Mouse (Mus musculus) fat pad, adult 2 months (tissue): ENCODE results near the gene Elovl4.
A peak's percentile ranks its signal among the peaks of the same experiment; 100 is the strongest.

Experiments
- DNase-seq: peaks from one replicate; pipeline ENCODE4 v3.0.0-alpha.2; 2011; ENCODE audit warnings: low read depth, low spot score; ENCODE audit errors: extremely low read depth

Elovl4 gene

DNA sequence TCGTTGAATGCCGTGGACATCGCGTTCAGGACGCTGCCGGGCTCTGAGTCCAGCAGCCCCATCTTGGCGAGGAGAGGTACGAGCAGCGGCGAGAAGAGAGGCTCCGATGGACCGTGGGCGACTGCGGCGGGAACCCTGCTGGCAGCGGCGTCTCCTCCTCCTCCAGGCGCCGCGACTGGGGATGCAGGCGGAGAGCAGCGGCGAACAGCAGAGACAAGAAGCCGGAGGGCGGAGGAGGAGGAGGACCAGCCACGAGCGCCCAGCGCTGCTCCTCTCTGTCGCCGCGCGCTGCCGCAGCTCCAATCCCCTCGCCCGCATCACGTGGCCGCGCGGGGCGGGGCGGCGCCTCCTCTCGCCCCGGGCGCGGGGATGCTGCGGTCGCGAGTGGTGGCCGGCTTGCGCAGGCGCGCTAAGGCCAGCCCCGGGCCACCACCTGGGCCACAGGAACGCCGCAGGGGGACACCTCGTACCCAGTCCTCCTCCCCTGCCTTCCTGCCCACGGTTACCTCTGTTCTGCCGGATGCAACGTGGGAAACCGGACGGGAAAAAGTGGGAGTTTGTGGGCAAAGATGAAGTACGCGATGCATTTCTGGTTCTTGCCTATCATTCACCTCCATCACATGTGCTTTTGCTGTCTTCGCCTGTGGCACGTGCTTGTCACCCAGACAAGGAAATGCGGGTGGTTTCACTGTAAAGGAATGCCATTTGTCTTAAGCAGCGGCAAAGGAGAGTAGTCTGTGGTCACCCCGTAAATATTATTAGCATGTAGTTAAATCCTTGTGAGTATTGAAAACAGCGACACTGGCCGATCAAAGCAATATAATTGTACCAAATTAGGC lies at the start of gene Elovl4:
TSS of gene Elovl4 (minus strand) at position 301 of the 839 bp plus-strand sequence.
- DNase-seq: no peak

DNA sequence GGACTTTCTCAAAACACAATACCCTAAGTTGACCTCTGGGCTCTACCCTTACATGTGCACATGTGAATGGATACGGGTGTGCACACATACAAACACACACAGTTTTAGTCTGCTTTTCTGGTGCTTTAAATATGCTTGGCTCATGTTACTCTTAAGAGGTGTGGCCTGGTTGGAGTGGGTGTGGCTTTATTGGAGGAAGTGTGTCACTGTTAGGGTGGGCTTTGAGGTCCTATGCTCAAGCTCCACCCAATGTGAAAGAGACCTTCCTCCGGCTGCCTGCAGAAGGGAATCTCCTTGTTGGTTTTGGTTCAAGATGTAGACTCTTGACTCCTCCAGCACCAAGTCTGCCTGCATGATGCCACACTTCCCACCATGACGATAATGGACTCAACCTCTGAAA lies 46.4 kb upstream of the Elovl4 start:
- no peak for DNase-seq

DNA sequence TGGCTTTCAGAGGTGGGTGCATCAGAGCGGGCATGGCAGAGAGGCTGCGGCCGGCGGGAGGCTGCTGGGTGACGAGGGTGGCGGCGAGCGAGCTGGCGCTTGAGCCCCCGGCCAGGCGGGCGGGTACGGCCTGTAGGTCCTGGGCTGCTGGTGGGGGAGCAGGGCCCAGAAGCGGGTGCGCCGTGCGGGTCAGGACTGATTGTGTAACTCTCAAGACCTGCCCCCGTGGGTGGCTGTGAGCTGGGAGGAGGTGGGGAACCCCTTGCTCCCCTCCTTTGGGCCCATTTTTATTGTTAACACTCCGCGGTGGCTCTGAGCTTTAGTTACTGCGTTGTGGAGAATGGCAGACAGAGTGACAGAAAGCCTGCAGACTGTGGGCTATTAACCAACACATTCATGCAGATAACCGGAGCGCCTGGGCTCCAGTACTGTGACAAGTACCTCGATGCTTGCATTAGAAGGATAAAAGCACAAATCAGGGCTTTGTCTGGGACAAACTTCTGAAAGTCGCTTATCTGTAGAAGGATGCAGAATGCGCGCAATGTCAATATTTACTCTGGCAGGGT lies 28.8 kb upstream of the Elovl4 start:
- DNase-seq: no peak

DNA sequence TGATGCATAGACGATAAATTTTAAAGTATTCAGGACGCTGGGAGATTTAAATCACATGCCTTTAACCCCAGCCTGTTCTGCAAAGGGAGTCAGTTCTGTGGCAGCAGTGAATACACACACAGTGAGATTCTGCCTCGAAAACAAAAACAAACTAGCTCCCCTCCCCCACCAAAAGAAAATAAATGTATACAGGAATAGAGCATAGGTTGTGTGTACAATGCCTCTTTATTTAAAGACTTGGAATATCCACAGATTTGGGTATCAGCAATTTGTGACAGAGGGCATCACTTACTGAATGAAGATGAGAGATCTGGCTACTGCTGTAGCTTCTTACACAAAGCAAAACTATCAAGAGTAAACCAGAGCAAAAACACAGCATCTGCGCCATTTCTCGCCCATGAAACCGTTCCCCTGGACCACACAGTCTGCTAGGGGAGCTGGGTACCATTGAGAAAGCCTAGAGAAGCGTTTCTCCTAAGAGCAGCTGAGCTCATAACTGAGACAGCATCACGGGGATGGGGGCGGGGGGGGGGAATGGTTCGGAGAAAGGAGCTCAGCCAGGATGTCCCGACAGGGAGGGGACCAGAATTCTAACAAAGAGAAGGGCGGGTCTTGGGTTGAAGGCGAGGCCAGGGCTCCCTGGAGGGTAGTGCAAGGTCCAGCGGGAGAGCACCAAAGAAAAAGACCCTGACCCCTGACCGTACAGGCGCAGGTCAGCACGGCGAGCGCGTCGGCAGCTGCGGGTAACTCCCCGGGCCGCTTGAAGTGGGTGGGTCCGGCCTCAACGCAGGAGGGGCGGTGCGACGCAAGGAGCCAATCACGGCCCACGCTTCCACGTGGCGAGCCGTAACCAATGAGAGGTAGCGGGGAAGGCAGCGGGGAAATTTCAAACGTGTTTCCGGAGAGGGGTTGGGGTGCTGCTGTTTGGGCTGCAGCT lies 28.0 kb upstream of the Elovl4 start, which contains the start of gene Ttk:
TSS of gene Ttk (plus strand) at position 879 of the 937 bp plus-strand sequence.
- DNase-seq: no peak

DNA sequence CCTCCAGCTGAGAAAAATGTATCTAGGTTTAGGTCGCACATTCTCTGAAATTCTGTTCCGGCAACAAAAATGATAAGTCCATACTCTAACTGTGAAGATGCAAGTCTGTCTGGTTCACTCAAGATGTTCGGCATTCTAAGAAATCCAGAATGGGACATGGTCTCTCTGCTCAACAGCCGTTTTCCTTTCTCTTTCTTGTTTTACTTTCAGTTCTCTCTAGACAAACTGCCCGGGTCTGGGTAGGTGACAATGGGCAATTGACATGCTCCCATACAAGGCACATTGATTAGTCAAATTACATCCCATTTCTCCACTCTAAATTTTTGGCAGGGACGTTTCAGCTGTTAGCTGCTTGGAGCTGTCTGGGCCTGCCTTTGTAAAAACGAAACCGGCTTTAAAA lies 25.1 kb upstream of the Elovl4 start:
- DNase-seq: no peak

DNA sequence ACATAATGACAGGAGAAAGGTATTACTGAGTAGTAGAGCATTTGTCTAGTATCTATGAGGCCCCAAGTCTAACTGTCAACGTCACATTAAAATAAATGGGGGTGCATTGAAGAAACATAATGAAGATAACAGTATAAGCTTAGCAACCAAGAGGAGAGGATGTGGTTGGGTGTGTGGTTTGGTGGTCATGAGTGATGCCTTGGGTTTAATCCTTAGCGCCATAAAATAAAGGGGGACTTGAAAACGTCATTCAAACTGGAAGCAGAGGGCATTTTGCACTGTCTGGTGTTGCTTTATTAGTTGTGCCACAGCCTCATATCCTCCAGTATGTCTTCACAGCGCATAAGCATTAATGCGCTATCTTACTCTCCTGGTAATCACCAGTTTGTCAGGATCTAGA lies 23.8 kb upstream of the Elovl4 start:
- DNase-seq: no peak

DNA sequence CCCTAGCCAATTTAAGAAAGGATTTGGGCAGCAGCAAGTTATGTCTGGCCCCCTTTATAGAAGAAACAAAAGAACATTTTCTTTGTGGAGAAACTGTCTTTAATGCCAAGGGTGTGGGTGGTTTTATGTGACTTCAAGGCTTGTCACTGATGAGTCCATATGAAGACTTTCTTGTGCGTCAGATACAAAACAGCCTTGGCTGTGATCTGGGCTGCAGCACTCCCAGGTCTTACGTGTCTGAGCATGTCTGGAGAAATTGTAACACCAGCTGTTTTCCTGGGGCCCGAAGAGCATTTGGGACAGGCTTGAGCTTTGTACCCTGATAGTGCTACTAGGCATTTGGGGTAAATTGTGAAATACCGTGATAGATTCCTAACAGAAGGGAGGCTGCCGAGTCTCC lies 16.8 kb upstream of the Elovl4 start:
- peak; percentile 94 for DNase-seq

DNA sequence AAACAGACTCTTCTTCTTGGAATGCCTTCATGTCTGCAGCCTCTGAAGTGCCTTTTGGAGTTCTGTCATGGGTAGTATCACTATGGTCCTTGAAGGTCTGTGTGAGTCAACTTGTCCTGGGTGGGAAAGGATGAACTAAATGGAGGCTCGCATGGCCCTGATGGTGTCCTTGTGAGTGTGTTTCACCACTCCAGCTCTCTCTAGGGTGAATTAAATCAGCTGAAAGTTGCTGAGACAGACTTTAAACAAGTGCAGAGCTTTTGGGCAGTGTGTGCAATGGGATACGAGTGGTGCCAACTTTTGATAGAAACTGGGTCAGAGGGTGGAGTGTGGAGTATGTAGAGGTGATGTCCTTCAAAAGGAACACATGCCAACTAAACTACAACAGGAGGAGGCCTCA lies 14.9 kb upstream of the Elovl4 start:
- DNase-seq: no peak

DNA sequence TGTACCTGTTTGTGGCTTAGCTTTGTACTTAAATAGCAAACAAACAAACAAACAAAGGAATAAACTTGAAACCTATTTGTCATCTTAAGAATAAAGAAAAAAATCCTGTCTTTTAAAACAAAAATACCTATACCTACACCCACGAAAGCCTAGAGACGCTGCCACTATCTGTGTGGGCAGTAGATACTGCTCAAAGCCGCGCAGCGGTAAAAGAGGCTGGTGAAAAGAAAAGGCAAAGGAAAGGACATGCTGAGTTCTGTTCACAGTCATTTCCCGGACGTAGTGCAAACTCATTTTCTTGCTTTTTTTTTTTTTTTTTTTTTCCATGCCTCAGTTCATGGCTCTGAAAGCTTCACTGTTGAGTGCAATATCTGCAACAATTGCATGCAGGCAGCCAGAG lies 13.1 kb upstream of the Elovl4 start:
- DNase-seq: no peak

DNA sequence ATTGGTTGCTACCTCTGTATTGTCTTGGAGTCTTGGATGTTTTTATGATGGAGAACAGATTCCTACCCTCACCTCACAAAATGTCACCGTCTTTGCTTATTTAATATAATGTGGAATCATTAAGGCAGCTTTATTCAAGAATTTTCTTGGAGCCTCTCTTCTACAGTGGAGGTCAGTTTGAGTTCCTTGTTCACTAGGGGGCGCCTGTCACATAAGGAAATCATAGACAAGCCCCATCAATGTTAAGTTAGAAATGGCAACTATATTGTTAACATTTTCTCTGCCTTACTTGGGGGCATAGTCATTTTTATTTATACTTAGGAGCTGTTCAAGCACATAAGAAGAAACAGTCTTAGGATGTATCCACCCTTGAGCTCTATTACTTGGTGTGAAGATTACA lies 1.5 kb upstream of the Elovl4 start:
- DNase-seq: no peak

DNA sequence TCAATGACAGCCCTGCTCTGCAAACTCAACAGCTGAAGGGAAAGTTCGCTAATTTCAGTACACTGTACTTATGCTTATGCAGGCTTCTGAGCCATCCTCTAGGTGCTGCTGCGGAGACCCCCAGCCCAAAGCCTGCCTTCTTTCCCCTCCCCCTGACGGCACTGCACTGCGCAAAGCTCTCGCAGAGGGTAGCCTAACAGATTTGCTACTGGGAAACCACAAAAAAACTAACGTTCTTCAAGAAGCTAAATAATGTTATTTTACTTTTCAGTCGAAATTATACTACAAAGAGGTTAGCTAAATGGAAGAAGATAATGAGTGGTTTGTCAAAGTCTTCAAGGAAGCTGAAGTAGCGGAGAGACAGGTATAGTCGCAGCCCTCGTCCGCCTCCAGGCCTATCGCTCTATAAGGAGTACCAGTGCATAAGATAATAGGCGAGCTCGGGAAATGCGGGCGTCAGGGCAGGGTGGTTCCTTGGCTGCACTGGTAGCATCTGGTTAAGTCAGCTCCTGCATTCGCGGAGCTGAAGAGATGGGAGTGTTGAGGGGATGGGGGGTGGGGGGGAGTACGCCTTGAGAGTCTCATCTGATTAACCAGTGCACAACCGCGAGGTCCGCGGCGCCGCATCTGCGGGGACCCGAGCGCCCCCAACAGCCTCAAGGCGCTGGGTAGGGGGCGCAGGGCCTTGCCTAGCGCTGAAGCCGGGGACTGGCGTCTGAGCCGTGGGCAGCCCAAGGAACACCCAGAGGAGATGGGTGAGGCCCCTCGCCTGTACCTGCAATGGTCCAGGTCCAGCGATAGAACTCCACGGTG lies 707 bp downstream of the Elovl4 start:
- DNase-seq: no peak

DNA sequence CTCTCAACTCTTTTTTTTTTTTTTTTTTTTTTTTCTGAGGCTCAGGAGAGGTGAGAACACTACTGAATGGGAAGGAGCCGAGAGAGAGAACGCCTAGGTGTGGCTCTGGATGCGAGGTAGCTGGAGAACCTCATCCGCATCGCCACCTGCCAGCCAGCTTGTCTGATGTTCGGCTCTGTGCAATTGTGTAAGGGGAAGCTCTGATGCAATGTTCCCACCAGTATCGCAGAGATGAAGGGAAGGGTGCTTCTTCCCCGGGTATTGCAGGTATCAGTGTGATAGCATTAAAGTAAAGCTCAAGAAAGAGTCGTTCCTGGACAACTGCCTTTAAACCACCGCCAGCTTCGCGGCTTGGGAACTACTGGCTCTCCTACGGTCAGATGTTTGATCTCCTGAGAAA lies 1.7 kb downstream of the Elovl4 start:
- no peak for DNase-seq

DNA sequence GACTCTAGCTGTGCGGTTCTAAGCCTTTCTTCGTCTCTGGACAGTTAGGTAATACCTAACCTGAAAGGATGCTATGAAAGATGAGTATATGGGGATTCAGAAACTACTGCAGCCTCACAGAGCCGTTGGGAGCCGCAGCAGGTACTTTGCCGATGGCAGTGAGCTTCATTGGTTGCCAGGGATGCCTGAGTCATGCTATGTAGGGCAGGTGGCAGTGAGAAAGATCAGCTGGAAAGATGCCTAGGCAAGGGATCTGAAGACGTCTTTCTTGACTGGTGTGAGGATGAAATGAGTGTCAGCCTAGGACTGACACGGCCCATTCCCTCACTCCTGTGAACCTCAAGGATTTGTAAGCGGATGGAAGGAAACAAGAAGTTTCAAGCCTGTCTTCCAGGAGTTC lies 8.2 kb downstream of the Elovl4 start:
- no peak for DNase-seq

DNA sequence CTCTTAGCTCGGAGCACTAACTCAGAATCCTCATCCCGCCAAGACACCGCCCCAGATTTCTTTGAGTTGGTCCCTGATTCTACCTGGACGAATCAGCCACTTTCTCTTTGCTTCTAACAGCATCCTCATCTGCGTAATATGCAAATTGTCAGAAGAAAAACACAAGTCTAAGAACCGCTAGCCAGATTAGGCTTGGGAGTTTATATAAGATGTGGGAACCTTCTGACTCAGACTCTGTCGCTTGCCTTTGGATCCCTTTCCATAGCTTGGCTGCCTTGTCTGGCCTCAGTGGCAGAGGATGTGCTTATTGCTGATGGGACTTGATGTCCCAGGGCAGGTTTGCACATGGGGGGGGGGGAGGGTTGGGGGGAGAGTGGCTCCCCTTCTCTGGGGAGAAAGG lies 9.2 kb downstream of the Elovl4 start:
- DNase-seq: no peak

DNA sequence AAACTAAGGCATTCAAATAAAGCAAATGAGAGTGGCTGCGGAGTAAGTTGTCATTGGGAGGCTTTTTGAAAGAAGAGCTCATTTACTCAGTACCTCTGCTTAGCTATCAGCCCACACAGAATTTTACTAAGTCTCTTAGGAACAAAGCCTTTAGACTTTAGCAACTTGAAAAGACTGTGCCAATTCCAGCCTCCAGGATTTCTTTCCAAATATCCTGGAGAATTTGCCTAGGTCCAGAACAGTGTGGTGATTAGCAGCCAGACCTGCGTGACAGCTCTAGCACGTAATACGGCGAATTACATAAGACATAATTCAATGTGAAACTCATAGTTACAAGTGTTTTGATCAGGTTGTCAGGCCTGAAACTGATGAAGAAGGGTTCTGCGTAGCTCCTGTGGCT lies 16.8 kb downstream of the Elovl4 start:
- peak; percentile 96 for DNase-seq

DNA sequence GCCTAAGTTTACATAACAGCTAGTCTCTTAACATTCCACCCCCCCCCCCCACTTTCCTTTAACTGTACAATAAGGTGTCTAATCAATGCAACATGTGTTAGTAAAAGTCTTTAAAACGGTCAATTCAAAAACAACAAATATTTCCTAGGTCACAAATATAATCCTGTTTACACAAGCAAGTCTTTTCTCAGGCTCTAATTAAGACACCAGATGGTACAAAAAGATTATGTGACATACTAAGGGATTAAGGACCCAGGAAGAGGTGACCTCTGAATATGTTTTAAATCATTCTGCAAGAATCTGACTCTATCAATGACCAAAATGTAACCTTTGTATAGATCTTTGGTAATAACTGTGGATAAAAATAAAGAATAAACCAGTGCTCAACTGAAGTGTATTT lies 20.6 kb downstream of the Elovl4 start:
- no peak for DNase-seq

DNA sequence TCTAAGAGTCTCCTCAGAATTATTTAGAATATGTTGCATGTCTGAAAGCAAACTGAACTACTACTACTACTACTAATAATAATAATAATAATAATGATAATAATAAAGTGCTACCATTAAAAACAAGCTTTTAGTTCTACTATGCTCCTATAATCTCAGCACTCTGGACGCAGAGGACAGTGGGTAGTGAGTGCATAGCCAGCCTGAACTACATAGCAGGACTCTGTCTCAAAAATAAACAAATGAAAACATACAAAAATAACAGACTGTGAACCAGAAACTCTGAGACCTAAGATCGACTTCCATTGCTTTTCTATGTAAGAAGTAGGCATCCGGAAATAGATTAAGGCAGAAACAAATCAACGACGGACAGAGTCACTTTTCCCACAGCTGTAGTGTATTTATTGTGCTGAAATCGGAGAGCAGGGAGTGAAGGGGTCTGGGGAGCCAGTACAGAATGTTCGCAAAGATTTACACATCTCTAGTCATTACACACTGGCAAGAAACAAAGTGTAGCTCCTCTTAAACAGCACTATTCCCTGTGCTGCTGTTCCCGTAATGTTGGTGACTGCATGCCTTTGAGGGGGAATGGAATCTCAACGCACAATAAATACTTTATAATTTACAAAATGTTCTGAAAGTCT lies 27.6 kb downstream of the Elovl4 start:
- DNase-seq: no peak

DNA sequence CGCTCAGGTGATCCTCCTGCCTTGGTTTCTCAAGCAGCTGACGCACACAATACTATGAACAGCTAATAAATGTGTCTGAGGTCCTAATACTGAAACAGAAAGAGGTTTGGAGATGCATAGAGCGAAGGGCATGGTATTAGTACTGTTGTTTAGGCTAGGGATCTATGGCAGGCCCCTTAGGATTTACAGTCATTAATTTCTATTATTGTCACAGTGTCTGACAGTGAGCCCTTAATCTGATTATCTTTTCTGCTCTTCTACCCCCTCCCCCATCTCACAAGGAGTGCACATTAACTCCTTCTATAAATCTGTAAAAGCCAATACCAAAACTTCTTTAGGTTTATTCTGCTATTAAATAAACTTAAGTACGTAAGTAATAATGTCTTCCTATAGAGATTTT lies 44.8 kb downstream of the Elovl4 start:
- no peak for DNase-seq

DNA sequence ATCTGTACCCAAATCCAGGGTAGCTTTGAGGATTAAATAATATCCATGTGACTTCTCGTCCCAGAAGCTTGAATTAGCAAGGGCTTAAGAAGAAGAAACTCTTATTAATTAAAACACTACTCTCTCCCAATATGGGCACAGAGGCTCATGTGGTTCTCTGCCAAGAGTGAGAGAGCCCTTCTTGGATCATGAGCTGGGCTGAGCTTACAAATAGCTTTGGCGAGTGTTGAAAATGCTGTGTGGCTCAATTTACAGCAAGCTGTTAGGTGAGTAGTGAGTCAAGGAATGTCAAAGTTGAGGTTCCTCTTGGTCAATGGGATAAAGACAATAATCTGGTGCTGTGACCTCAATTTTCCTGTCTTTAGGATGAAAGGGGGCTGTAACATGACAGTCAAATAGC lies 74.2 kb downstream of the Elovl4 start:
- DNase-seq: peak; percentile 66

DNA sequence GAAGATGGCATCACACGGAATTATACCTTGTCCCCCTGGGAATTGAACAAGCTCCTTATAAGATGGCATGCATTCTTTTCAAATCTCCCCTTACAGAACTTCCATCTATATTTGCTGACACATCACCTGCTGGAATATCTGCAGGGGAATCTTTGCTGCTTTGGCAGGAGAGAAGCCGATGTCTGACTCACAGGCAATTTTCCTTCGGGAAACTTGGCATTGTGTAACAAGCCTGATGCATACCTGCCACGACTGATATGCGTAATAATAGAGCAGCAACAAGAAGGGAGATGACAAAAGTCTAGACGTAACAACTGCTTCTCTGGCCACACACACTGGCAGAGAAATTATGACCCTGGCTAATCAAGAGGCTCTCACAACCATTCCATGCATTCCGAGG lies 75.2 kb downstream of the Elovl4 start:
- peak; percentile 61 for DNase-seq
